Comparison of ENCODE assay signal across 9 mouse cellular contexts in the genomic region with DNA sequence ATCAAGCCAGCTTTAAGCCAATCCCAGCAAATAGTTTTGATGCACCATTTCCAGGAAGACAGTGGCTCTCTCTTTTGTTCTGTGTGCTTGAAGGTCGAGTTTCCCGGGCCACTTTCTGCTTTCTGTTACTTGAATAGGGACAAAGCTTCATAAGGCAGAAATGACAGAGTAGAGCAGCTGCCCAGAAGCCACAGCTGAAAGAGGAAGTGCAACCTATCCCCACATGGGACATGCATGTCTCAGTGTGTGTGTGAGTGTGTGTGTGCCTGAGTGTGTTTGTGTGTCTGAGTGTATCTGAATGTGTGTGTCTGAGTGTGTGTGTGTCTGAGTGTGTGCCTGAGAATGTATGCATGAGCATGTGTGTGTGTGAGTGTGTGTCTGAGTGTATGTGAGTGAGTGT.
DNase-seq lines count a peak whose midpoint lies in the region; ATAC-seq and TF ChIP-seq lines count a peak whose summit lies in the region.
"Had no signal": no experiment of that assay in that cellular context is flagged by ENCODE, and none has a peak within 500 bp of the region (broad histone marks: within the 10 kb centered on the region; RNA-seq: fewer than 3 reads in every experiment).

No protein-coding gene starts in this region.

- intact Hi-C loops in gastrocnemius, adult 2 months (cut with DNase I): no loop called here

- no peak overlapping the region for H3K4me3 ChIP-seq in gastrocnemius, adult 2 months
- no peak overlapping the region for H3K4me3 ChIP-seq in heart, postnatal 0 days (ENCODE audit: low read depth, low read length)
- no peak overlapping the region for H3K4me3 ChIP-seq in small intestine, adult 2 months (ENCODE audit: low read depth, low read length)
- no peak overlapping the region for H3K4me3 ChIP-seq in neural tube, embryonic 15.5 days (replicated peaks)

- H3K36me3 ChIP-seq in heart, postnatal 0 days (replicated peaks; ENCODE audit: control insufficient read depth, insufficient read depth, low read length): no peaks in the 10 kb centered on the region
- H3K36me3 ChIP-seq in small intestine, adult 2 months (ENCODE audit: control insufficient read depth, insufficient read depth, low read length): no peaks in the 10 kb centered on the region
- no peaks in the 10 kb centered on the region for H3K36me3 ChIP-seq in neural tube, embryonic 15.5 days

- H3K4me2 ChIP-seq in heart, postnatal 0 days (ENCODE audit: low read depth, low read length): no peak overlapping the region
- no peak overlapping the region for H3K4me2 ChIP-seq in neural tube, embryonic 15.5 days

- H3K9ac ChIP-seq in heart, postnatal 0 days (replicated peaks; ENCODE audit: low read depth, low read length): no peak overlapping the region; the same call in 1 of the 2 replicates
- no peak overlapping the region for H3K9ac ChIP-seq in neural tube, embryonic 15.5 days (replicated peaks)
- H3K9ac ChIP-seq: lung, embryonic 14.5 days had no signal

- no peak for TF ChIP-seq CTCF in gastrocnemius, adult 2 months (IDR thresholded peaks at IDR 0.05)
- no peak for TF ChIP-seq CTCF in heart, postnatal 0 days (IDR thresholded peaks at IDR 0.05; ENCODE audit: low read depth)
- TF ChIP-seq CTCF in small intestine, adult 2 months (IDR thresholded peaks at IDR 0.05; ENCODE audit: extremely low read depth, insufficient read length, insufficient replicate concordance, low read depth, low read length): no peak

- no peak for ATAC-seq in heart, postnatal 0 days (ENCODE audit: insufficient read depth, low read depth)
- no peak for ATAC-seq in neural tube, embryonic 15.5 days (ENCODE audit: low FRiP score)

- peak overlapping the region; percentile 70; the same call in 1 of the 2 replicates for H3K27ac ChIP-seq in gastrocnemius, adult 2 months
- peak overlapping the region; percentile 43 for H3K27ac ChIP-seq in heart, postnatal 0 days (ENCODE audit: low read depth)
- peak overlapping the region; percentile 19; the same call in 1 of the 2 replicates for H3K27ac ChIP-seq in small intestine, adult 2 months (ENCODE audit: insufficient read depth, low read depth, low read length)
- no peak overlapping the region for H3K27ac ChIP-seq in neural tube, embryonic 15.5 days (replicated peaks)

- 7% methylated on average over 2 of the region's 2 CpGs for WGBS in heart, postnatal 0 days
- 12% methylated on average over 2 of the region's 2 CpGs for WGBS in small intestine, adult 2 months
- WGBS in neural tube, embryonic 15.5 days: 62% methylated on average over 2 of the region's 2 CpGs

- TF ChIP-seq EP300 in heart, postnatal 0 days (IDR thresholded peaks at IDR 0.05; ENCODE audit: low read depth): no peak

- H3K4me1 ChIP-seq in heart, postnatal 0 days (ENCODE audit: control insufficient read depth, insufficient read depth): peaks cover 6% of the 10 kb centered on the region; the same call in 1 of the 2 replicates
- H3K4me1 ChIP-seq in small intestine, adult 2 months (ENCODE audit: control insufficient read depth, insufficient read depth, insufficient read length, low read length): peaks cover 6% of the 10 kb centered on the region; the same call in 1 of the 2 replicates
- no peaks in the 10 kb centered on the region for H3K4me1 ChIP-seq in neural tube, embryonic 15.5 days

- no peak for TF ChIP-seq POLR2A in small intestine, adult 2 months (IDR thresholded peaks at IDR 0.05; ENCODE audit: low read depth, low read length)

- no peaks in the 10 kb centered on the region for H3K27me3 ChIP-seq in heart, postnatal 0 days (ENCODE audit: control insufficient read depth, insufficient read depth, low read length)
- no peaks in the 10 kb centered on the region for H3K27me3 ChIP-seq in small intestine, adult 2 months (ENCODE audit: control insufficient read depth, insufficient read depth, low read length)
- H3K27me3 ChIP-seq in neural tube, embryonic 15.5 days (replicated peaks): no peaks in the 10 kb centered on the region

- H3K9me3 ChIP-seq in heart, postnatal 0 days (replicated peaks; ENCODE audit: control insufficient read depth, low read length): no peaks in the 10 kb centered on the region
- no peaks in the 10 kb centered on the region for H3K9me3 ChIP-seq in neural tube, embryonic 15.5 days (replicated peaks)

- DNase-seq in gastrocnemius, adult 2 months: no peak
- DNase-seq in gastrocnemius, postnatal 25 days: no peak
- DNase-seq in A20 (ENCODE audit: low read depth, low spot score): peak; percentile 85
- DNase-seq in heart, postnatal 0 days (ENCODE audit: low spot score): peak; percentile 32
- DNase-seq in embryo, embryonic 10.5 days (ENCODE audit: low spot score): no peak
- DNase-seq in cerebellum, postnatal 4 days (ENCODE audit: low spot score in 2 of 2): no peak

Comparison
In these comparisons a context has a peak if more than half of its experiments do, and no peak if none do; other contexts are left out.
1. DNase-seq: peak in A20 (single experiment) and heart, postnatal 0 days (single experiment); none in gastrocnemius, adult 2 months (single experiment), gastrocnemius, postnatal 25 days (single experiment), embryo, embryonic 10.5 days (single experiment) and cerebellum, postnatal 4 days (0 of 2).